Mouse (Mus musculus): ENCODE measurements around the gene Spdl1. TPM values are rescaled to one million over a fixed set of nuclear protein-coding genes. Genes with fewer than 3 reads are reported as not detected.
"Not testable (repeated sequence)": the region's sequence is repeated elsewhere in the genome, so short reads cannot be mapped to it uniquely, and the experiment has no call there.

Spdl1 gene
- polyA plus RNA-seq, 1 experiment, result 1.2 TPM

GRCm38 (mm10) chr11:34805026-34805425, 28.4 kb downstream of the Spdl1 start:
- DNase-seq (ENCODE audit: low spot score), result not testable (repeated sequence)

- DNase-seq (ENCODE audit: low spot score), result not testable (repeated sequence)
These were observed 35.4 kb downstream of the Spdl1 start for GRCm38 (mm10) chr11:34798066-34798465.

GRCm38 (mm10) chr11:34796097-34796496, 37.3 kb downstream of the Spdl1 start:
- no peak for DNase-seq (ENCODE audit: low spot score)

GRCm38 (mm10) chr11:34791872-34792271, 41.6 kb downstream of the Spdl1 start:
- no peak for DNase-seq (ENCODE audit: low spot score)

- DNase-seq (ENCODE audit: low spot score), result no peak
These were observed 48.6 kb downstream of the Spdl1 start for GRCm38 (mm10) chr11:34784864-34785263.

- no peak for DNase-seq (ENCODE audit: low spot score)
These were observed 49.8 kb downstream of the Spdl1 start, which contains the start of gene Dock2 for GRCm38 (mm10) chr11:34783587-34784043. Gene Dock2, minus strand, starts transcription at chr11:34783892.

GRCm38 (mm10) chr11:34782516-34783430, 50.7 kb downstream of the Spdl1 start:
- DNase-seq (ENCODE audit: low spot score), result no peak

- DNase-seq (ENCODE audit: low spot score), result no peak
These were observed 52.7 kb downstream of the Spdl1 start for GRCm38 (mm10) chr11:34780786-34781185.

- no peak for DNase-seq (ENCODE audit: low spot score)
These were observed 53.5 kb downstream of the Spdl1 start for GRCm38 (mm10) chr11:34779966-34780365.

- DNase-seq (ENCODE audit: low spot score), result no peak
These were observed 55.1 kb downstream of the Spdl1 start for GRCm38 (mm10) chr11:34778351-34778750.

GRCm38 (mm10) chr11:34777529-34777928, 55.9 kb downstream of the Spdl1 start:
- DNase-seq (ENCODE audit: low spot score), result no peak

- DNase-seq (ENCODE audit: low spot score), result no peak
These were observed 57.4 kb downstream of the Spdl1 start for GRCm38 (mm10) chr11:34776054-34776453.

- DNase-seq (ENCODE audit: low spot score), result no peak
These were observed 58.8 kb downstream of the Spdl1 start for GRCm38 (mm10) chr11:34774636-34775035.

- DNase-seq (ENCODE audit: low spot score), result no peak
These were observed 60.0 kb downstream of the Spdl1 start for GRCm38 (mm10) chr11:34773304-34773895.

- DNase-seq (ENCODE audit: low spot score), result no peak
These were observed 62.0 kb downstream of the Spdl1 start for GRCm38 (mm10) chr11:34771221-34771986.

GRCm38 (mm10) chr11:34770666-34771065, 62.8 kb downstream of the Spdl1 start:
- DNase-seq (ENCODE audit: low spot score), result no peak

- DNase-seq (ENCODE audit: low spot score), result no peak
These were observed 63.5 kb downstream of the Spdl1 start for GRCm38 (mm10) chr11:34769946-34770345.

- DNase-seq (ENCODE audit: low spot score), result no peak
These were observed 64.0 kb downstream of the Spdl1 start for GRCm38 (mm10) chr11:34769396-34769795.

- DNase-seq (ENCODE audit: low spot score), result no peak
These were observed 69.6 kb downstream of the Spdl1 start for GRCm38 (mm10) chr11:34763739-34764361.

- no peak for DNase-seq (ENCODE audit: low spot score)
These were observed 70.8 kb downstream of the Spdl1 start for GRCm38 (mm10) chr11:34762570-34763127.

GRCm38 (mm10) chr11:34762125-34762524, 71.3 kb downstream of the Spdl1 start:
- DNase-seq (ENCODE audit: low spot score), result no peak
